Mouse (Mus musculus) adrenal gland, postnatal 0 days (tissue): Measurements from ENCODE around the gene Fcrlb. TPM values are rescaled to one million over a fixed set of nuclear protein-coding genes. Genes with fewer than 3 reads are reported as not detected.

Source experiments
- polyA plus RNA-seq: library from polyadenylated mRNA; unstranded; fragments of >200 nt; fragmentation: Nextera tagmentation; extraction: Ambion mirVana; gene quantifications from 2 replicates; pipeline ENCODE4 v1.2.1, GENCODE M21; 2015

Gene Fcrlb
- polyA plus RNA-seq: 0.35 TPM in 1 of 2 replicates, not detected in the other

DNA sequence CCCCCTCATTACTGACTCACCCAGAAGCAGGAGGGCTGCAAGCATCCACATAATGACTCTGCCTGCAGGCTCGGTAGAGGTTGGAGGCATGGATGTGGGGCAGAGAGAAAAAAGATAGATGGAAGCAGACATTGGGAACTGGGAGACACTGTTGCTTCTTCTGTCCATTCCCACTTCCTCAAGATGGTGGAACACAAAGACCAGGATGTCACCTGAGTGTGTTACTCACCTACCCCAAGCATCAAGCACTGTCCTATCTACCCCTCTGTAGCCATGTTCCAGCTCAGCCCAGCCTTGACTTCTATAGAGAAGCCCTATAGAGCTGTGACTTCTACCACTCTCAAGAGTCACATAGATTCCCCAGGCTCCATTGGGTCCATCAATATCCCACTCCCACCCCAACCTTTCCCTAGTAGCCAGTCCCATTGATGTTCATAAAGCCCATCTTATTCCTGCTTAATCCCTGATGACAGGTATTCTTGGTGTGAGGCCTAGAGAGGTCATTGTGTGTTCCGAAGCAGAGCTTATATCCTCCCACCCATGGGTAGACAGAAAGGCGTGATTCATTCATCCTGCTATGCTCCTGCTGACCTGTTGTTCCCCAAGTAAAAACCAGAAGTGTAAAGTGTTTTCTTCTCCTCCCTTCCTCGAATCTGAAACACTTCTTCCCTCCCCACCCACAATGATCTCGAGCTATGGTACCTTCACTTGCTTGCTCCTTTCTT, at the start of gene Fcrlb:
Gene Fcrlb, minus strand, starts transcription at position 51 of the 725 bp plus-strand sequence.

DNA sequence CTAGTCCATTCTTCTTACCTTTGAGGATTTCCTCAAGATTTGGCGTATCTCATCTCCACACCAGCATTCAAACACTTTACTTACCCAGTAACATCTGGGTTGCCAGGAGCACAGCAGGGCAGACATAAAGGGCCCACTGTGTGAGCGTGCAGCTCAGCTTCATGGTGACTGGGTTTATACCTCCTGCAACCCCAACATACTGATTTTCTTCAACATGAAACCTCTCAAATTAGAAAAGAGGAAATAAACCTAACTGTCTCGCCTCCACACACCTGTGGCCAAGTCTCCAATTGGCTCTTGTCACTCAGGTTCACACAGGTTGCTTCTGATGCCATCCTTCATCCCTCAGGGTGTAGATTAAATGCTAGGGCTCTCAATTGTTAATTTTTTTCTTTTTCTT, 14.6 kb upstream of the Fcrlb start, which contains the start of gene Fcrla:
Gene Fcrla, minus strand, starts transcription at position 206 of the 400 bp plus-strand sequence.

DNA sequence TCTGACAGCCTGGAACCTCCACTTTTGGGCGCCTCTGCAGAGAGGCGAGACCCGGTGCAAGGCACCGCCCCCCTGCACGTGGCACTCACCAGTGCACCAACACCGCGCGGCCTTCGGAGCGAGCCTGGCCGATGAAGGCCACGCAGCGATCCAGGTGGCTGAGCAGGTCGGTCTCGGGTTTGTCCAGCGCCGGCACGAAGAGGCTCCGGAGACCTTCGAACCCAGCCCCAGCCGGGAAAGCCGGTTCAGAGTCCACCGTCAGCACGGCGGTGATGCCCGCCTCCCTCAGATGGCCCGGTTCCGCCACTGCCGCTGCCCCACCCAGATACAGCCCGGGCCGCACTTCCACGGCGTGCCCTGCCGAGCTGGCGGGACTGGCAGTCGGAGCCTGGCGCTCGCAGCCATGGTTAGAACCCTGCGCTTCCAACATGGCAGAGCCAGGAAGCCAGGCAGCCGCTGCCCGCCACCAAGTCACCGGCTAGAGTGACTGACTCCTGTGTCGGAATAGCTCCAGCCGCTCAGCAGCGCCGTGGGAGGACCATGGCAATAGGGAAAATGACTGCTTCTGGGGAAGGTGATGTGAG, 27.7 kb downstream of the Fcrlb start, which contains the start of the genes Gm26620 and Dusp12:
Gene Gm26620, plus strand, starts transcription at position 88 of the 584 bp plus-strand sequence.
Gene Dusp12, minus strand, starts transcription at position 563 of the 584 bp plus-strand sequence.

DNA sequence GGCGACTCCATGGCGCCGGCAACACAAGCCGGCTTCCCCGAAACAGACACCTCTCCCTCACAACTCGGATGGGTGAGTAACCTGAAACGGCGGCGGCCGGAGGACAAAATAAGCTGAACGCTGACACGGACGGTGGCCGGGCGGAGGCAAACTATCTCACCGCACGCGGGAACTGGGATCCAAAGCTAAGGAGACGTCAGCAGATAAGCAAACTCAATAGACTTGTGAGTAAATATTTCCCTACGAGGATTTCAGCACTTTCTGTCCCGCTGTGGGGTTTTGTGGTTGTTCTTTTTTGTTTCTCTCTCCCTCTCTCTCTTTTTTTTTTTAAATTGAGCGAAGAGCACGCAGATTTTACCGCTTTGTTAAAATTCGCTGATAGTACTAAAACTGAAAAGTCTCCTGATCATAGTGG, 45.0 kb downstream of the Fcrlb start, which contains the start of gene Atf6:
Gene Atf6, minus strand, starts transcription at position 81 of the 415 bp plus-strand sequence.

Other genes starting within 250 kb of the Fcrlb start
- gene Atf6, start 45.2 kb downstream of the Fcrlb start, polyA plus RNA-seq: 4.6 and 7.1 TPM in 2 replicates
- gene Gm26620, start 27.9 kb downstream of the Fcrlb start, polyA plus RNA-seq: 1.9 and 2.2 TPM in 2 replicates
- 43.7 and 46.4 TPM in 2 replicates for gene Dusp12, start 27.4 kb downstream of the Fcrlb start, polyA plus RNA-seq
- gene Fcrla, start 14.6 kb upstream of the Fcrlb start, polyA plus RNA-seq: 0.25 and 0.68 TPM in 2 replicates
- gene Fcgr2b, start 63.6 kb upstream of the Fcrlb start, polyA plus RNA-seq: 12.9 and 15.4 TPM in 2 replicates
- gene Fcgr4, start 106.0 kb upstream of the Fcrlb start, polyA plus RNA-seq: 5.6 and 6.3 TPM in 2 replicates
- 42.6 and 55.1 TPM in 2 replicates for gene Fcgr3, start 152.0 kb upstream of the Fcrlb start, polyA plus RNA-seq
- gene Cfap126, start 201.0 kb upstream of the Fcrlb start, polyA plus RNA-seq: 4.1 and 7.5 TPM in 2 replicates
- gene Sdhc, start 237.7 kb upstream of the Fcrlb start, polyA plus RNA-seq: 198 and 253 TPM in 2 replicates
- 9.0 and 16.4 TPM in 2 replicates for gene Mpz, start 237.8 kb upstream of the Fcrlb start, polyA plus RNA-seq